Mouse (Mus musculus) adrenal gland, adult (tissue): ENCODE measurements around the gene Tead3.
A peak's percentile ranks its signal among the peaks of the same experiment; 100 is the strongest.
"Not testable (repeated sequence)": the region's sequence is repeated elsewhere in the genome, so short reads cannot be mapped to it uniquely, and the experiment has no call there.

Source experiments
- DNase-seq, 2 experiments: peaks; one replicate each; pipeline ENCODE4 v3.0.0; 2022 to 2023; ENCODE audit warnings: low spot score in 1 of 2; ENCODE audit not compliant: inconsistent age in 2 of 2

Tead3 gene

GRCm38 (mm10) chr17:28360531-28361277 is 10.1 kb upstream of the Tead3 start:
- no peak for DNase-seq

- DNase-seq, result not testable (repeated sequence)
These were observed 8.1 kb upstream of the Tead3 start for GRCm38 (mm10) chr17:28358576-28359261.

DNA sequence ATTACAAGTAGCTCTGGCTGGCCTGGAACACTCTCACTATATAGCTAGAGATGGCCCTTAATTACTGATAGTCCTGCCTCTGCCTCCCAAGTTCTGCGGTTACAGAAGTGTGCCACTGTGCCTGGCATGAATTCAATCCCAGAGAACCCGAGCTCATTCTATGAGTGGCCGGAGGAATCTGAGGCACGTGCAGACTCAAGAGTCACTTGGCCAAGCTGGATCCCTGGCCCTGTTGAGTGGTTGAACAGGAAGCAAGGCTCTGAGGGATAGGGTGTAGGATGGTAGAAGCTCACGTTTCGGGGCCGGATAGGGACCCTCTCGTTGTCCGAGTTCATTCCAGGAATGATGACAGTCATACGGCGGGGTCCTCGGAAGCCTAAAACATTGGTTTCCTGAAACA is 5.3 kb upstream of the Tead3 start:
- no peak for DNase-seq

GRCm38 (mm10) chr17:28352018-28352417 is 1.4 kb upstream of the Tead3 start:
- DNase-seq, result no peak

GRCm38 (mm10) chr17:28351353-28351890 is 805 bp upstream of the Tead3 start:
- peak in 1 of 2 experiments; percentile 45 for DNase-seq

DNA sequence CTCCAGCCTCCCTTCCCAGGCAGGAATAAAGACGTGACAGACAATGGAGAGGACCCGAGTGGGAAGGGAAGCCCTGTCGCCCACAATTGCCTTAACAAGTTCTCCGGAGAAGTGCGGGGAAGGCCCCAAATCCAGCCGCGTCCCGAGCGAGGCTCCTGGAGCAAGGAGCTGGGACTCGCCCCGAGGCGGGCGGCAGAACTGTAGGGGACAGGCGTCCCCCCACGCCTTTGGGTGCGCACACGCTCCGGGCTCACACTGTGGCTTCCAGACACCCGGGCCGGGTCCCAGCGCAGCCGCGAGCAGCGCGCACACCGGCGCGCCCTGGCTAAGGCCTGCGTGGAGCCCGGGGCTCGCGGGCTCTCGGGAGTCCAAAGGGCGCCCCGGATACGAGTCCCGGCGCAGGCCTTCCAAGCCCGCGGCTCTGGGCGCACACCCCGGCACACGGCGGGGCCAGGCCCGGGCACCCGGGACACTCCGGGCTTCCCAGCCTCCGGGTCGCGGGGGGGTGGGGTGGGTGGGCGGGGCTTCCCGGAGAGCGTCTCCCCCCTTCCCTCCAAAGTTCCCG is 634 bp downstream of the Tead3 start:
- DNase-seq, result peak; percentile 70 to 90

GRCm38 (mm10) chr17:28349264-28349880 is 1.2 kb downstream of the Tead3 start:
- DNase-seq, result no peak

DNA sequence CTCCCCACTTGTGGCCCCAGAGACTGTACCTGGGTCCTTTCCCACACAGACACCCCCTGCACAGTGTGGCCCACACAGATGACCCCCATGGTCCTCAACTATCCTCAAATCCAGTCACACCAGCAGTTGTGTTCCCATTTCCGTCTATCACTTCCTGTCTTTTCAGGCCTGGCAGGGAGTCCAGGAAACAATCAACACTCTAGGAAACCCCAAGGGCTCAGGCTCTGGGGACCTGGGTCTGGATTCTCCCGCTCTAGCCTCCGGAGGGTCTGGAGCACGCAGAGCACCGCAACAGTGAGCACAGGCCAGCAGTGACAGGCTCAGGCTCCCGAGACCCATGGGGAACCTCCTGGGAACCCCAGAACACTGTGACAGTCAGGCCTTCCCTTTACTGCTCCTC is 2.4 kb downstream of the Tead3 start:
- DNase-seq, result no peak

- DNase-seq, result no peak
These were observed 3.3 kb downstream of the Tead3 start for GRCm38 (mm10) chr17:28347327-28347726.

DNA sequence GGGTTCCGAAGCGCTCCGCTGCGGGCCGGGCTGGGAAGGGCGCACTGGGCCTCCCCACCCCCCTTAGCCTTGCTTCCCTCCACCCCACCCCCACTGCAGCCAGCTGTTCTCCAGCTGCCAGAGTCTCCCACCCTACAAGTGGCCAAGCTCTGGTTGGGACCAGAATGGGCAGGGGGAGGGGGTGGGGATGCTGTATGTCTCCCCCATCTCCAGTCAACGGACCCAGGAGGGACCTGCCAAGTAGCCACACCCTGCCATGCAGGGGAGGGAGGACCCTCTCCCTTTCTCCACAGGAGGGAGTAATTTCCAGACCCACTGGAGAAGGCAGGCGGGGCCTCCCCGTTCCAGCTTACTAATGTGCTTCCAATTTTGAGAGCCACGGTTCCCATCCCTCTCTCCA is 4.7 kb downstream of the Tead3 start:
- no peak for DNase-seq

DNA sequence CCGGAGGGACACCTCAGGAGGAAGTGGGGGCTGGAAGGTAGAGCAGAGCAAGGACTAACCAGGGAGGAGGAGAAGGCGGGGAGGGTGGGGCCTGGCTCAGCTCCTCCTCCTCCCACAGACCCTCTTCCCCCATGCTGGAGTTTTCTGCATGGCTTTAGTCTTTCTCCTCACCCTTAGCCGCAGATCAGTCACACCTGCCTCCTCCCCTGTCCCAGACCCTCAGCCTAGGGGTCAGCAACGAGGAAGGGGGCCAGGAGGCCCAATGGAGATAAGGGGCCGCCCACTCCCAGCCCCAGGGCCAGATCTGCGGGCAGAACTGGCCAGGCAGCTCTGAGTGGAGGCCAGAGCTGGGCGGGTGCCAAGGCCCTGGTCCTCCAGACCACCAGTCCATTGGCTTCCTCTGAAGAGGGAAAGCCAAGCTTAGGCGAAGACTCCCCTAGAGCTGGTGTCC is 5.3 kb downstream of the Tead3 start:
- DNase-seq, result no peak

DNA sequence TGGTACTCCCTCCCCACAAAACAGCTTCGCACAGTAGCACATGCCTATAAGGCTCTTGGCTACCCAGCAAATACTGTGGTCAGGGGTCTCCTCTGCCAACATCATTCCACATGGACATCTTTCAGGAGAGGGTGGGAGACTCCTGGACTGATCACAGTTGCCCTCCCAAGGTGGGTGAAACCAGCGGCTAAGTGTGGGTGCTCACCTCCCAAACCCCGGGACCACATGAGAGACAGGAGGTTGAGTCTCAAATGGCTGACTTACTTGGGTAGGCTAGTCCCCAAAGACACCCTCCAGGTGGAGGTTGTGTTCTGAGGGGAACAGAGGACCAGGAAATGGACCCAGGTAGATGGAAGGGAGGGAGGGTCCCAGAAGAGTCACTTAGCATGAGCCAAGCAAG is 5.9 kb downstream of the Tead3 start:
- DNase-seq, result no peak

GRCm38 (mm10) chr17:28344050-28344607 is 6.5 kb downstream of the Tead3 start:
- no peak for DNase-seq

GRCm38 (mm10) chr17:28341091-28341490 is 9.5 kb downstream of the Tead3 start:
- peak; percentile 83 for DNase-seq

DNA sequence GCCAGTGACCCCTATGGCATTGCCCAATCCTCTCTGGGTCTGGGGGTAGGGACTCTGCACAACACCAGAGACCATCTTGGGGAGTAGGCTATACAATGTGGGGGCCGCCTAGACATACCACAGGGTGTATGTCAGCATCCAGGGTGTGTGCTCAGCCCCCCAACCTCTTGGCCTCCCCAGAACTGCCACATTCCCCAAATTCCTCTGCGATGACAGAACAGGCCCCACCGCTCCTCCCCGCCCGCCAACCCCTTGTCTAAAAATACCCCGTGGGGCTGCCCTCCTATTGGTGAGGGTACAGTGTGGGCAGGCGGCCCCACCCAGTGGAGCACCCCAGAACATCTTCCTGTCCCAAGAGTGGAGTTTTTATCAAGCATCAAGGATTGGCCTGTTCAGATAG is 10.0 kb downstream of the Tead3 start:
- peak in 1 of 2 experiments; percentile 52 for DNase-seq

- DNase-seq, result no peak
These were observed 13.1 kb downstream of the Tead3 start for GRCm38 (mm10) chr17:28337547-28337946.

- DNase-seq, result no peak
These were observed 15.3 kb downstream of the Tead3 start for GRCm38 (mm10) chr17:28335267-28335666.

- DNase-seq, result peak in 1 of 2 experiments; percentile 15
These were observed 17.6 kb downstream of the Tead3 start for GRCm38 (mm10) chr17:28332915-28333546.

DNA sequence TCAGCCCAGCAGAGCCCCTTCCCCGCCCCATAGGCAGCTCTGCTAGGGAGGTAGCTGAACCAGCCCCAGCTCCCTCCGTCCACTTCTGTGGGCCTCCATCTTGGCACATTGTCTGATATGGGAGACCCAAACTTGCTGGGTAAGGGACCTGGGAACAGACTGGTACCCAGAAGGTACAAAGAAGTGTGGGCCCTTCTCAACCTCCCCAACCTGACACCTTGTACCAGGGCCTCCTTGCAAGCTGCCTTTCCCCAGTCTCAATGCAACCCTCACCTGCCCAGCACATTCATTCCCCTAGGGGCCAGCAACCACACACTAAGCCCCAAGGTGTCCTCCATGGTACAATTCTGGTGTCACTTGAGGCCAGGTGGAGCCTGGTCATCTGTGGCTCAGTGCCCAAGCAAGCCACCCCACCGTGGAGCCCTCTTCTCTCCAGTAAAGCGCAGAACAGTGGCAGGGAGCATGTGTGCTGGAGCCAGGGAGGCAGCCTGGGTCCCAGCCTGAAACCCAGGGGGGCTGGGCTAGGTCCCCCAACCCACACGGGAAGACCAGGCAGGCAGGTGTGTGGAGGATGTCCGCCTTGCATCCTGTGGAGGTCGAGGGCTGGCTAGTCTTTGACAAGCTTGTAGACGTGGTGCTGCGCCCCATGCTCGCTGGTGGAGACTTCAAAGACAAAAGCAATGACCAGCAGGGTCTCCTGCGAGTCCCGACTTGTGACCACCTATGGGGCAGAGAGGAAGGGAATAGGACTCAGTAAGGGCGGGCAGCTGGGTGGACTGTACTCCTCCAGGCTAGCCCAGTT is 18.3 kb downstream of the Tead3 start:
- peak in 1 of 2 experiments; percentile 22 for DNase-seq
